Mouse (Mus musculus) kidney, postnatal 0 days (tissue): ENCODE measurements around the gene Rhoj. TPM values are rescaled to one million over a fixed set of nuclear protein-coding genes. Genes with fewer than 3 reads are reported as not detected.

Source experiments
- ATAC-seq: fragments of 200-750 bp; cut with Nextera tagmentation; replicated peaks from 2 replicates; pipeline ENCODE4 v1.8.0; 2017; ENCODE audit warnings: low read depth, moderate number of reproducible peaks, moderate TSS enrichment, moderate library complexity; ENCODE audit not compliant: low FRiP score
- DNase-seq: peaks from one replicate; pipeline ENCODE4 v3.0.0-alpha.2; 2016; ENCODE audit warnings: low spot score
- H3K27ac ChIP-seq: fragments of 300-500 bp; sonication (generic); 2 replicates; pipeline ENCODE4 v1.5.1; 2014; ENCODE audit warnings: mild to moderate bottlenecking
- H3K27me3 ChIP-seq: fragments of 300-500 bp; sonication (generic); 2 replicates; pipeline ENCODE4 v1.6.1; 2014; ENCODE audit warnings: low read length, mixed read lengths; ENCODE audit not compliant: insufficient read depth
- H3K36me3 ChIP-seq: fragments of 300-500 bp; sonication (generic); 2 replicates; pipeline ENCODE4 v1.6.1; 2014; ENCODE audit warnings: low read length, mixed read lengths; ENCODE audit not compliant: insufficient read depth
- H3K4me1 ChIP-seq: fragments of 300-500 bp; sonication (generic); replicated peaks from 2 replicates; pipeline ENCODE4 v1.6.1; 2014; ENCODE audit warnings: antibody characterized with exemption, low read length, mixed read lengths; ENCODE audit not compliant: insufficient read depth
- H3K4me2 ChIP-seq: fragments of 300-500 bp; sonication (generic); 2 replicates; pipeline ENCODE4 v1.6.1; 2014; ENCODE audit warnings: mild to moderate bottlenecking, low read length, moderate library complexity, mixed read lengths
- H3K4me3 ChIP-seq: fragments of 300-500 bp; sonication (generic); replicated peaks from 2 replicates; pipeline ENCODE4 v1.5.1; 2014; ENCODE audit warnings: low read depth, low read length
- H3K9ac ChIP-seq: fragments of 300-500 bp; sonication (generic); 2 replicates; pipeline ENCODE4 v1.6.1; 2014; ENCODE audit warnings: low read depth, low read length
- H3K9me3 ChIP-seq: fragments of 300-500 bp; sonication (generic); replicated peaks from 2 replicates; pipeline ENCODE4 v1.6.1; 2016; ENCODE audit warnings: low read length, inconsistent platforms, mixed read lengths
- CTCF ChIP-seq: IDR thresholded peaks from 2 replicates; pipeline ENCODE4 v1.5.1; 2016; ENCODE audit warnings: antibody characterized with exemption, low read depth, mild to moderate bottlenecking, moderate library complexity
- WGBS: fragments of 180-500 bp; shearing (Covaris S2); extraction: QIAGEN DNeasy Blood & Tissue Kit; methylation state at CpG from one replicate; pipeline ENCODE4 v1.1.7; 2014; 5-methylcytosine and 5-hydroxymethylcytosine counted together
- polyA plus RNA-seq: library from polyadenylated mRNA; unstranded; fragments of >200 nt; fragmentation: Nextera tagmentation; extraction: Ambion mirVana; gene quantifications from 2 replicates; pipeline ENCODE4 v1.2.1, GENCODE M21; 2015

The Rhoj gene
- polyA plus RNA-seq, 1 experiment from 2014 or later, result 51.5 TPM

DNA sequence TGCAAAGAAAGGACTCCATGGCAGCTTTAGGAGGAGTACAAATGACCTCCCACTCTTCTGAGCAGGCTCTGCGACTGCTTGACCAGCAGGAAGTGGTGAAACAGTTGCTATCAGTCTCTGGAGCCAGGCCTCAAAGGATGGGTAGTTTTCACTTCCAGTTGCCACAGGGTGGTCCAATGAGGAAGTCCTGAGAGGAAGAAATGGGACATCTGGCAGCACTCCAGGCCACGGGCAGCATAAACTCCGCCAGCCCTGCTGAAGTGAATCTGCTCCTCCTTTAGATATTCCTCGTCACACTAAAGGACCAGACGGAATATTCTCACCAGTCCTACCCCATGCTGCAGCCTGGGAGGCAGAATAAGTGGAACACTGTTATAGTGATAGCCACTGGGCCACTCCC, 140.8 kb downstream of the Rhoj start:
- no peaks in the 10 kb centered on the region for H3K9me3 ChIP-seq
- no peak for TF ChIP-seq CTCF
- H3K27me3 ChIP-seq, result no peaks in the 10 kb centered on the region
- DNase-seq (no peak), ATAC-seq (no peak)
- no peaks in the 10 kb centered on the region for H3K4me1 ChIP-seq
- no peak overlapping the region for H3K9ac ChIP-seq
- H3K36me3 ChIP-seq, result peaks cover 14% of the 10 kb centered on the region
- no peak overlapping the region for H3K4me2 ChIP-seq
- no peak overlapping the region for H3K4me3 ChIP-seq
- H3K27ac ChIP-seq, result no peak overlapping the region
- 65% methylated on average over 5 of the region's 5 CpGs for WGBS

DNA sequence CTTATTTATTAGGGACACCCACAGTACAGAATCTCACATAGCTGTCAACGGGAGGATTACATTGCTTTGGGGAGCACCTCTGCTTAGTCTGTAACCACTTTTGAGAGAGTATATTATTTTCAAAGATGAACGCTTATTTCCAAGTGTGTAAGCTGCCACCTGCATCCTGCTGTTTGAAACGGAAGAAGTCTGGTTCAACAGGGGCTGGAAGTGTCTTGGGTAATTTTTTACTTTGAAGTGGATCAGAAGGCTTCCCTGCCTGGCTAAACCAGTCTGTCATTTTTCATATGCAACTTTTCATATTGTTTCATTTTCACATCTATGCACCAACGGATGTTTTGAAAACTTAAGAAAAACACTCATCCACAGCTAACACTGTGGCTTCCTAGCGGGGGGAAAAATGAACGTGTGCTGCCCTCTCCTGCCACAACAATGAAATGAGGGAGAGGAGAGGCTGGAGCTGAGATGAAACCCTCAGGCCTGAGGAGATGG, 141.4 kb downstream of the Rhoj start:
- Histone ChIP-seq H3K9me3 (no peaks in the 10 kb centered on the region), H3K4me1 (no peaks in the 10 kb centered on the region), H3K36me3 (peaks cover 15% of the 10 kb centered on the region), H3K4me3 (no peak overlapping the region), H3K9ac (no peak overlapping the region), H3K27me3 (no peaks in the 10 kb centered on the region), H3K27ac (no peak overlapping the region), H3K4me2 (no peak overlapping the region)
- DNase-seq (peak; percentile 63), ATAC-seq (no peak)
- TF ChIP-seq CTCF, result peak; percentile 65
- WGBS, result 55% methylated on average over 6 of the region's 6 CpGs

DNA sequence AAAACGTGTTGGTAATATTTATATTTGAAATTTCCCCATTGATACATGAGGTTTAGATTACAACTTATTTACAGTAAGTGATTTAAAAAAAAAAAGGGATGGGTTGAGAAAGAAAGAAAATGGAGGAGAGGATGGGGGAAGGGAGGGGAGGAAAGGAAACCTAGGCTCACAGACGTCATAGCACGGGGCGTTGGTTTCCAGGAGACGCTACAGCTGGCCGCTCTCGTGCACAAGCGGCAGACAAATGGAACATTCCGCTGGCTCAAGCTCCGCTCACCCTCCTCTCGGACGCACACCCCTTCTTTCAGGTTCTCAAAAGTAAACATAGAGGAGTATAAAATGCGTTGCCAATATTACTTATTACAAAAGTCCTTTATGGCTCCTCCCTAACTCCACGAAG, 141.9 kb downstream of the Rhoj start:
- peak; percentile 80 for ATAC-seq
- Histone ChIP-seq H3K36me3 (peaks cover 15% of the 10 kb centered on the region), H3K9me3 (no peaks in the 10 kb centered on the region), H3K4me3 (no peak overlapping the region), H3K4me2 (no peak overlapping the region), H3K27me3 (no peaks in the 10 kb centered on the region), H3K9ac (no peak overlapping the region), H3K27ac (no peak overlapping the region), H3K4me1 (no peaks in the 10 kb centered on the region)
- WGBS, result 54% methylated on average over 14 of the region's 14 CpGs
- DNase-seq, result peak; percentile 60
- TF ChIP-seq CTCF, result no peak

DNA sequence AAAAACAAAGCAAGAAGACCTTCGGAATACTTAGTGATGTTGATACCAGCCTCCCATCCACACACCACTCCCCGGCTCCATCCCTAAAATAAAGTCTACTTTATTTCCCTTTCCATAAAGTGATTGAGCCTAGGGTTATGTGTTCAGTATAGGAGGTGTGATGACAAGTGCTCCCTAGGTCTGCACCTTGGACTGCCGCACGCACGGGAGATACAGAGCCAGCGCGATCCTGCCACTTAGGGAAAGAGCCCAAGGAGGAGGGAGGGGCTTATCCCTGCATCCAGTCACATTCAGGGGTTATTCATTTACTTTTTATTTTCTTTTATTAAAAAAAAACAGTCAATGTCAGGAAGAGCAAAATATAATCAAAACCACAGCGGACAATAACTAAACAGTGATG, 142.5 kb downstream of the Rhoj start:
- DNase-seq (no peak), ATAC-seq (0 out of 2 replicates have a peak, but pooled peaks have one; percentile 22)
- H3K36me3 ChIP-seq, result peaks cover 15% of the 10 kb centered on the region
- H3K4me3 ChIP-seq, result no peak overlapping the region
- no peaks in the 10 kb centered on the region for H3K9me3 ChIP-seq
- H3K9ac ChIP-seq, result no peak overlapping the region
- no peaks in the 10 kb centered on the region for H3K27me3 ChIP-seq
- H3K4me2 ChIP-seq, result no peak overlapping the region
- no peak overlapping the region for H3K27ac ChIP-seq
- H3K4me1 ChIP-seq, result no peaks in the 10 kb centered on the region
- 79% methylated on average over 8 of the region's 8 CpGs for WGBS
- no peak for TF ChIP-seq CTCF

Other genes starting within 250 kb of the Rhoj start
- gene Kcnh5, start 131.0 kb upstream of the Rhoj start, polyA plus RNA-seq, result 0.18 and 0.19 TPM in 2 replicates
- gene Gphb5, start 108.5 kb downstream of the Rhoj start, polyA plus RNA-seq, result not detected in 2 replicates